Mouse (Mus musculus): ENCODE data around the gene Arid1b.

- TF ChIP-seq CTCF (IDR thresholded peaks at IDR 0.05; ENCODE audit: low read depth) (no peak), EP300 (IDR thresholded peaks at IDR 0.05; ENCODE audit: low read depth) (no peak)
Measured at GRCm38 (mm10) chr17:5134271-5134670, 140.1 kb downstream of the Arid1b start.

Data from liver, postnatal 0 days (tissue).